Mouse (Mus musculus) Patski (cell line): ENCODE data around the gene Icmt. TPM values are rescaled to one million over a fixed set of nuclear protein-coding genes. Genes with fewer than 3 reads are reported as not detected.

Source experiments
- ATAC-seq: fragments of 100-300 bp; one replicate; pipeline ENCODE4 v1.8.0; 2021
- CTCF ChIA-PET: fragments of 350-600 bp; sonication (Branson Sonifier 250); formaldehyde crosslinking; loops from one replicate; lab custom pipeline; 2022; ENCODE audit warnings: inconsistent platforms; lab: Charles Lee
- POLR2A ChIA-PET: fragments of 350-600 bp; sonication (Branson Sonifier 250); formaldehyde crosslinking; loops from one replicate; lab custom pipeline; 2022; ENCODE audit warnings: antibody characterized with exemption, inconsistent platforms; lab: Charles Lee
- DNase-seq: peaks from one replicate; pipeline ENCODE4 v3.0.0-alpha.2; 2011; ENCODE audit warnings: low read depth, low spot score
- H3K27me3 ChIP-seq: fragments of 371-371 bp; one replicate; pipeline ENCODE4 v1.5.1; 2021
- CTCF ChIP-seq: fragments of 100-300 bp; IDR thresholded peaks from one replicate; pipeline ENCODE4 v1.5.1; 2021
- in situ Hi-C: fragments of 300-500 bp; cut with MboI; formaldehyde crosslinking; loops from 3 replicates; pipeline ENCODE4 v1.11.1; 2018; ENCODE audit warnings: low pct_unique_long_range_greater_than_20kb, mixed read lengths
- polyA plus RNA-seq: library from polyadenylated mRNA; unstranded; gene quantifications from one replicate; pipeline ENCODE4 v1.2.3, GENCODE M21; 2021

The Icmt gene
- polyA plus RNA-seq, 1 experiment from 2014 or later, result 42.2 TPM

DNA sequence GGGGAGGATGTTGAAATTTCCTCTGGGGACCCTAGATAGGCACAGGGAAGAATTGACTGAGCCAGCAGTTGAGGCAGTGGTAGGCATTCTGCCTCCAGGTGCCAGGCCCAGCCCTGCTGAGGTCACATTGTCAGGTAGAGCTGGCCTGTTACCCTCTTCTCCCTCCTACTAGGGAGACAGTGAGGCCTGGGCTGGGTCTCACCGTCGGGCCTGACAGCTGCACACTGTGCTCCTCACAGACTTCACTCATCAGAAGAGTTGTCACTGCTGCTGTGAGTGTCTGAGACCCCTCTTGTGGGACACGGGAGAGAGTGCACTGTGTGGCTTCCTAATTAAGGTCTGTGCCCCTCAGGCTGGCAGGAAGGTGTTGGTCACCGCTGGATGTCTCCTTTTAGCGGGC is 31.2 kb upstream of the Icmt start:
- no peak for ATAC-seq
- in situ Hi-C loops, result no loop called here

DNA sequence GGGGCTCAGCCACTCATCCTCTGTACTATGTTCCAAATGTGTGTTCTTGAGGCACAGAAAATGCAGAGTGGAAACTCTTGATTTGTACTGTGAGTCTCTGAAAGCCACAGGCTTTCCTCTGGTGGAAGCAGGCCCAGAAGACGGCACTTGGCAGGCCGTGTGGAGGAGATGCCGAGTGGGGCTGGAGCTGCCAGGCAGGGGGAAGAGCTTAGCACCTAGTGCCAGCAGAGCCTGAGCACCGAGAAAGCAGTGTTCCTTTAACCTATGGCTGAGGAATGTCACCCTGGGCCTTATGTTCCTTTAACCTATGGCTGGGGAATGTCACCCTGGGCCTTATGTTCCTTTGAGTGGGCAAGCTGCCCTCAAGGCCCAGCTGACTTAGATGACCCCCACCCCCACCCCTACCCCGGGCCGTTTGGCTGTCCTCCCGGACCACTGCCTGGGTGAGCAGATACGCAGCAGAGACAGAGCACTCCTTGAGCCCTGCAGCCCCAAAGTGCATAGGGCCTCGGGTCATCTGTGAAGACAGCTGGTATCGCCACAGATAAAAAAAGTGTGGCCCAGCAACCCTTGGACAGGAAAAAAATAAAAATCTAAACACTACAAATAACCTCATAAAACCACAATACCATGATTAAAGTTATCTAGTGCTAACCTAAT is 30.7 kb upstream of the Icmt start:
- no peak for ATAC-seq
- in situ Hi-C loops, result no loop called here
- DNase-seq, result no peak
- POLR2A ChIA-PET, result interaction anchor here (0.8 kb wide), 1 partner anchor 69 kb away, joined by 4 read pairs; no protein-coding TSS in a partner anchor
- CTCF ChIA-PET, result no interaction called here
- TF ChIP-seq CTCF, result no peak
- H3K27me3 ChIP-seq, result no peaks in the 10 kb centered on the region

More for the DNA sequence above, 31.2 kb upstream of the Icmt start:
- POLR2A ChIA-PET, result interaction anchor here (0.8 kb wide), 1 partner anchor 69 kb away, joined by 4 read pairs; no protein-coding TSS in a partner anchor
- no peak for TF ChIP-seq CTCF
- DNase-seq, result no peak
- H3K27me3 ChIP-seq, result no peaks in the 10 kb centered on the region
- CTCF ChIA-PET, result no interaction called here

DNA sequence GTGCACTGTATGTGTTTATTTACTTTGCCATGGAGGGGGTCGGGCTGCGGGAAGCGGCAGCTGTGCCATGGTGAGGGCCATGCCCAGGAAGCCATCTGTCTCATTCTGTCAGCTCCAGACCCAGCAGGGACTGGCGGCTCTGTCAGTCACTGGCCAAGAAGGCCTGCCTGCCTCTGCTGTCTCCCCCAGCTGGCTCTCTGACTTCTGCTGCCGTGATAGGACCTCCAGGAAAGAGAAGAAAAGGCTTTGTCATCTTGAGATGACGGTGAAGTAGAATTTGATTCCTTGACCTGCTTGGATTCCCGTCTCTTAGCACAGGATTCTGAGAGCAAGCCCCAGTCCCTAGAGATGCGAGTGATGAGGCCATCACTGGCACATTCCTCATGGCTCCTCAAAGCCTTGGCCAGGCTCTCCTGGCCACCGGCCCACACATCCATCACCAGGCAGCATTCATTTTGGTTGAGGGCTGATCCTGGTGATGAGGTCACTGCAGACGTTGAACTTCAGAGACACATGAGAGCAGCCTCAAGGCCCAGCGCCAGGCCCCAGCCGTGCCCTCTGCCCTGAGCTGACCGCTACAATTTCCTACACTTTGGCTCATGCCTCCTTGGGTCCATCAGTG is 29.2 kb upstream of the Icmt start:
- no peaks in the 10 kb centered on the region for H3K27me3 ChIP-seq
- DNase-seq (no peak), ATAC-seq (no peak)
- ChIA-PET POLR2A (no interaction called here), CTCF (interaction anchor here (1.4 to 2.9 kb wide), 2 partner anchors 8 to 55 kb away, joined by 4 to 11 read pairs; no protein-coding TSS in a partner anchor)
- in situ Hi-C loops, result no loop called here
- TF ChIP-seq CTCF, result no peak

DNA sequence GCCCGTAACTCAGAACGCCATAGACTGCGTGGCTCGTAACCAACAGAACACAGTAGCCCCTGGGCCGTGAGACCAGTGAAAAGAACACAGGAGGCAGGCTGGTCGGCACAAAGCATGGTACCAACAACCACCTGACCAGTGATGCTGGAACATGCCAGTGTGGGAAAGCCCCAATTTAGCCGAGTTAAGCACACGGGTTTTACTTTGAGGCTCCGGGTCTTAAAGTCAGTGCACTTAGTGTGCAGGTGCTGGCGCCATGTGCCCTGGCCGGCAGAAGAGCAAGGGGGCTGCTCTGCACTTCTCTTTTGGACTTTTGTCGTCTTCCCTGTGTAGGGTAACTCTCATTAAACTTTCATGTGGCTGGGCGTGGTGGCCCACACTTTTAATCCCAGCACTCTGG is 27.1 kb upstream of the Icmt start:
- POLR2A ChIA-PET, result no interaction called here
- TF ChIP-seq CTCF, result no peak
- in situ Hi-C loops, result loop anchor here (5.0 kb wide), 1 partner anchor 58 kb away; no protein-coding TSS in a partner anchor
- no peaks in the 10 kb centered on the region for H3K27me3 ChIP-seq
- no peak for DNase-seq
- no peak for ATAC-seq
- CTCF ChIA-PET, result interaction anchor here (2.9 kb wide), 1 partner anchor 57 kb away, joined by 11 read pairs; no protein-coding TSS in a partner anchor

DNA sequence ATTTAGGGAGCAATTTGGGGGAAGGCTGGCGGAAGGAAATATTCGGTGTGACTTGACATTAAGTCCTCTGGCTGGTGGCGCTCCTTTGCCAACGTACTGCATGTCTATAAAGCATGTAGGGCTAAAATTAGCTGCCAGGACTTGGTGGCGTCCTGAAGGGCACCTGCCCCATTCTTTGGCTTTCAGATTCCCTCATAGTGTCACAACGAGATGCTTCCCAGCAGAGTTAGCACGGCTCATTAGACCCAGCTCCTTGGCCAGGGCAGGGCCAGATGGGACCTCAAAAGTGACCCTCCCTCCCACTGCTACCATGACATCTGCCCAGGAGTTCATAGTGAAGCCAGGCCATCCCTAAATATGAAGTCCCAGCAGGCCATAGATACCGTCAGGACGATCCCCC is 26.4 kb upstream of the Icmt start:
- DNase-seq, result no peak
- POLR2A ChIA-PET, result no interaction called here
- H3K27me3 ChIP-seq, result no peaks in the 10 kb centered on the region
- no peak for ATAC-seq
- in situ Hi-C loops, result loop anchor here (5.0 kb wide), 1 partner anchor 58 kb away; no protein-coding TSS in a partner anchor
- TF ChIP-seq CTCF, result no peak
- CTCF ChIA-PET, result interaction anchor here (0.8 kb wide), 1 partner anchor 48 kb away, joined by 3 read pairs; no protein-coding TSS in a partner anchor

DNA sequence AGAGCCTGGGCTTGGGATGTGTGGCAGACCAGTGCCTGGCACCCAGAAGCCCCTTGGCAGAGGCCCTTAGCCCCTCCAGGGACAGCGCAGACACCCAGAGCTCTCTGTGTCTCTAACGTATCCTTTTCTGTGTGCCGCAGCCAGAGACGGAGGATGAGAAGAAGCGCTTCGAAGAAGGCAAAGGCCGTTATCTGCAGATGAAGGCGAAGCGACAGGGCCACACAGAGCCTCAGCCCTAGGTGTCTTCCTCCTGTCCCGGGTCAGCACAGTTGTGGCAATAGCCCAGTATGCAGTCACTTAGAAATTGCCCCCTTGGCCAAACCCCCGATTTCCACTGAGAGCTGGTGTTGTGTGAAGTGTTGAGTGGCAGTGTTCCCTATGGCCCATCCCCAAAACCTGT is 25.7 kb upstream of the Icmt start:
- ATAC-seq (no peak), DNase-seq (no peak)
- TF ChIP-seq CTCF, result no peak
- ChIA-PET POLR2A (no interaction called here), CTCF (interaction anchor here (0.8 to 2.1 kb wide), 2 partner anchors 22 to 49 kb away, joined by 3 to 5 read pairs; no protein-coding TSS in a partner anchor)
- H3K27me3 ChIP-seq, result no peaks in the 10 kb centered on the region
- in situ Hi-C loops, result loop anchor here (5.0 kb wide), 1 partner anchor 59 kb away; no protein-coding TSS in a partner anchor

DNA sequence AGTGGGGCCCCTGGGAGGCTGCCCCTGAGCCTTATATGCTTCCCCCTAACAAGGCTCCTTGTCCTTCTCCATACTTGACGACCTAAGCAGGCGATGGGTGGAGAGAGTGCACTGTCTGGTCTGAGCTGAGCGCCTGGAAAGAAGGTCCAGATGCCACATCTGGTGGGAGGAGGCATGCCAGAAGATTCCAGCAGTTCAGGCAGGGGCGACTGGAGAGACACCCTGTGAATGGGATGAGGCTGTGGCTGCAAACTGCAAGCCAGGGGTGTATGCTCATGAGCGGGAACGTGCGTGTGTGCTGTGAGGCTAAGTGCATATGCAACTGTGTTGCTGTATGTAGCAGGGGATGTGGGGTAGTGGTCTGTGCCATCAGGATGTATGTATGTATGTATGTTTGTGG is 25.0 kb upstream of the Icmt start:
- DNase-seq (no peak), ATAC-seq (no peak)
- CTCF ChIA-PET, result interaction anchor here (0.7 to 2.1 kb wide), 7 partner anchors 8 to 101 kb away, joined by 3 to 11 read pairs (median 4); no protein-coding TSS in a partner anchor
- no peak for TF ChIP-seq CTCF
- in situ Hi-C loops, result loop anchor here (5.0 kb wide), 1 partner anchor 60 kb away; no protein-coding TSS in a partner anchor
- POLR2A ChIA-PET, result interaction anchor here (1.3 kb wide), 1 partner anchor 59 kb away, joined by 3 read pairs; no protein-coding TSS in a partner anchor
- no peaks in the 10 kb centered on the region for H3K27me3 ChIP-seq

DNA sequence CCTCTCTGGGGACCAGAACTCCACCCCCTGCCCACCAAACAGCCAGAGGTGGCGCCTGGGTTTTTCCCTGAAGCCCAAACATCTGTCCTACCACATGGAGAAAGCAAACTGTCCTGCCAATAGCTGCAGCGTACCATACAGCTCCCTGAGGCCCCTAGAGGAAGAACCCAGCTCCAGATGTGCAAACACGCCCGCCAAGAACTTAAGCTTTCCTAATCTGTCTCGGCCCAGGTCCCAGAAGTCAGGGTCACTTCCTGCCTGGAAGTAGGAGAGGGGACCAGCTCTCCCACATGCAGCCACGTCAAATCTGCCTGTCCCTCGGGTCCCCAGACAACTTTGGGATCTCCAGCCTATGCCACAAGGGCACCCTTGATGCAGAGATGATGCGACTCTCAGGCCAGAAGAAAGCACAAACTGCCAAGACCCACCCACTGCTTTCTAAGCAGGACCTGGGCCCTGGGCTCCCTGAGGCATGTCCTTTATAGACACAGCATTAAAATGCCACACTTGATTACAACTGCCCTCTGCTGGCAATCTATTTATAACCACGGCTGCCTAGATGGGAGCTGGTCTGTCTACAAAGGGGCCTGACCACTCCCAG is 24.5 kb upstream of the Icmt start:
- no peak for DNase-seq
- no peak for TF ChIP-seq CTCF
- ChIA-PET CTCF (interaction anchor here (0.7 to 2.1 kb wide), 9 partner anchors 8 to 102 kb away, joined by 3 to 11 read pairs (median 4); no protein-coding TSS in a partner anchor), POLR2A (interaction anchor here (1.3 kb wide), 2 partner anchors 15 to 59 kb away, joined by 3 read pairs; no protein-coding TSS in a partner anchor)
- peak; percentile 40 for ATAC-seq
- H3K27me3 ChIP-seq, result no peaks in the 10 kb centered on the region
- in situ Hi-C loops, result loop anchor here (5.0 kb wide), 1 partner anchor 60 kb away; no protein-coding TSS in a partner anchor

DNA sequence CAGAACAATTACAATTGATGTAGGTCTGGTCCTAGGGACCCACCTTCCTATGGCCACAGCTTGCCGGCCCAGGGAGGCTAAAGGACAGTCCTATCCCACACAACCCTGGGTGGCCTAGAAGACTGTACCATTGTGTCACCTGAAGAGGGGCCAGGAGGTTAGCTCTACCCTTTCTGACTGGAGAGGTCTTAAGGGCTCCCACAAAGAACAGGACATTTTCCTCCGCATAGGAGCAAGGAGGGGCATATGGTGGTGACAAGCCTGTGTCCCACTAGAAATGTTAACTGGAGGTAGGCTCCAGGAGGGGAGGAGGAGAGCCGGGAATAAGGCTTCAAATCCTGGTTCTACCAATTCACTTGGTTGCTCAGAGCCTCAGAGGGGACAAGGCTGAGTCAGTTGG is 23.8 kb upstream of the Icmt start:
- no peak for DNase-seq
- POLR2A ChIA-PET, result interaction anchor here (1.3 kb wide), 2 partner anchors 16 to 60 kb away, joined by 3 read pairs; no protein-coding TSS in a partner anchor
- in situ Hi-C loops, result loop anchor here (5.0 kb wide), 1 partner anchor 61 kb away; no protein-coding TSS in a partner anchor
- no peak for ATAC-seq
- TF ChIP-seq CTCF, result no peak
- CTCF ChIA-PET, result interaction anchor here (0.7 to 2.1 kb wide), 6 partner anchors 9 to 66 kb away, joined by 3 to 11 read pairs (median 4); no protein-coding TSS in a partner anchor
- H3K27me3 ChIP-seq, result no peaks in the 10 kb centered on the region
